Mouse (Mus musculus) CH12F3 (cell line): Measurements from ENCODE around the gene Zfp982.
"Not testable (repeated sequence)": the region's sequence is repeated elsewhere in the genome, so short reads cannot be mapped to it uniquely, and the experiment has no call there.

Source experiments
- in situ Hi-C: fragments of 300-500 bp; cut with MboI; formaldehyde crosslinking; loops from 2 replicates; pipeline ENCODE4 v1.14.3; 2020; ENCODE audit warnings: low sequenced_read_pairs

Gene Zfp982

DNA sequence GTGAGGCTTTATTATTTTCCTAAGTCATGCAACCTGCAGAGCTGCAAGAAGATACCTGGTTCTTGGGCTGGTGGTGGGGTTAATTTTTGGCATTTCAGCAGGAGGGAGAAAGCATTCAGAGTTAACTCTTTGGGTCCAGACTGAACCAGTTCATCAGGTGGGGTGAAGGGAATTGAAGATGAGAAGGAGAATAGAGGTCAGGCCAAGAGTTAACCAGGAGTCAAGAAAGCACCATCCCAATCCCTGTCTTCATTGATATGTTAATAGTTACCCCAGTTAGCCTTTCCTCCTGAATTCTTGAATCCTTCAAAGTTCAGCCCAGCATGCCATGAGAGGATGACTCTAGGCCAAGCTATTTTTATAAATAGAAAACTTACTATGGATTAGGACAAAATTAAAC is 65.8 kb downstream of the Zfp982 start:
- in situ Hi-C loops: not testable (repeated sequence)

DNA sequence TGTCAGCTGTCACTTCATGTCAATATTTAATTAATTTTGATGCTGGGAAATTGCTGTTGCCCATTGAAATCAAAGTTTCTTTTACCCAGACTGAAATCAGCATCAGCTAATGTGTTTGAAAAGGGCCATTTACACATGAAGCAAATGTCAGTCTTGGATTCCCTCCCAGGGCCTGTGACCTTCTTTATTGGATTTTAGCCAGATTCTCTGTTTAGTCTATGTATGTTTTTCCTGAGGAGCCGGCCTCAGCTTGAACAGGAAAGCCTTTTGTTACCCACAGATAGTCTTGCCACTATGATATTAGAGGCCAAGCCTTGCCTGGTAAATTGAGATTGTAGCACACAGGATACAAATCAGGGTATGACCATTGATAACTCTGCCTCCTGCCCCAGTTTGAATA is 66.9 kb downstream of the Zfp982 start:
- in situ Hi-C loops: not testable (repeated sequence)
